ENCODE assay signal across 23 mouse cellular contexts in genomic region chr1:176036028-176036427, GRCm38 (mm10). TPM values are rescaled to one million over a fixed set of nuclear protein-coding genes. Genes with fewer than 3 reads are reported as not detected.
"Had no signal": no experiment of that assay in that cellular context is flagged by ENCODE, and none has a peak within 500 bp of the region (broad histone marks: within the 10 kb centered on the region; RNA-seq: fewer than 3 reads in every experiment).

No protein-coding gene starts in this region.

- H3K27ac ChIP-seq: midbrain, embryonic 10.5 days; midbrain, embryonic 12.5 days; neural tube, embryonic 13.5 days; neural tube, embryonic 15.5 days; stomach, embryonic 15.5 days; stomach, postnatal 0 days had no signal

- H3K4me1 ChIP-seq: midbrain, embryonic 12.5 days; stomach, embryonic 15.5 days had no signal

- H3K27me3 ChIP-seq: midbrain, embryonic 12.5 days; neural tube, embryonic 13.5 days; neural tube, embryonic 15.5 days; stomach, embryonic 15.5 days had no signal

- ATAC-seq: midbrain, embryonic 16.5 days had no signal

- H3K9me3 ChIP-seq: midbrain, embryonic 10.5 days; midbrain, embryonic 12.5 days; neural tube, embryonic 13.5 days; neural tube, embryonic 15.5 days; stomach, embryonic 15.5 days had no signal

- DNase-seq: lung, adult 18-20 months; lung, embryonic 14.5 days; lung, postnatal 10 days; lung, postnatal 4 days; midbrain, embryonic 14.5 days; retina, postnatal 1 day; right cerebral cortex, adult 18-20 months; right cerebral cortex, postnatal 25 days; right cerebral cortex, postnatal 4 days; thymus, adult 2 months; thymus, postnatal 25 days; thymus, postnatal 4 days had no signal

- H3K4me2 ChIP-seq: lung, embryonic 14.5 days; midbrain, embryonic 12.5 days; neural tube, embryonic 13.5 days; neural tube, embryonic 15.5 days; stomach, embryonic 15.5 days had no signal

- H3K36me3 ChIP-seq: midbrain, embryonic 10.5 days; midbrain, embryonic 12.5 days; neural tube, embryonic 13.5 days; neural tube, embryonic 15.5 days; stomach, embryonic 15.5 days had no signal

- H3K4me3 ChIP-seq: midbrain, embryonic 10.5 days; midbrain, embryonic 12.5 days; myocyte; neural tube, embryonic 13.5 days; neural tube, embryonic 15.5 days; stomach, embryonic 15.5 days had no signal

- H3K9ac ChIP-seq: lung, embryonic 14.5 days; midbrain, embryonic 12.5 days; neural tube, embryonic 13.5 days; neural tube, embryonic 15.5 days; stomach, embryonic 15.5 days had no signal

RNA-seq across cellular contexts. Expression of gene Rbm8a2, which starts 57.1 kb away (rescaled TPM):
- polyA plus RNA-seq: small intestine, adult 2 months; spleen, adult 2 months; testis, adult 2 months; thymus, adult 2 months had no signal
